Comparison of ENCODE assay signal across 10 mouse cellular contexts in the genomic region with DNA sequence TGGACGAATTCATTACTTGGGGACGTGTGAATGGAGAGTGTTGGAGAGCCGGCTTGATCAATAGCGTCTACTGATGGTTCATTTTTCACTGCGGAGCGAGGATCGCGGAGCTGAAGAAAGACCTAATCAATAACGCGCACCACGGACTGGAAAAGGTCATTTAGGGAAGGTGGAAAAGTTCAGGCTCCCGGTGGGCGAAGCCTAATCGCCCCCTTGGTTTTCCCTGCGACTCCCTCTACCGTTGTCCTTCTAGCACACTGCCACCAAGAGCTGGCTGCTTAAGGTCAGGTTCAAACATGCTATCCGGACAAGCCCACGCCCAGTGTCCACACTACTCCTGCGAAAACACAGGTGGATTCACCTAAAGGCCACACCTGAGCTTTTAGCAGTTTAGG. TPM values are rescaled to one million over a fixed set of nuclear protein-coding genes. Genes with fewer than 3 reads are reported as not detected.
DNase-seq lines count a peak whose midpoint lies in the region; ATAC-seq and TF ChIP-seq lines count a peak whose summit lies in the region.
"Had no signal": no experiment of that assay in that cellular context is flagged by ENCODE, and none has a peak within 500 bp of the region (broad histone marks: within the 10 kb centered on the region; RNA-seq: fewer than 3 reads in every experiment).

No protein-coding gene starts in this region.

- peak overlapping the region; percentile 37; the same call in 1 of the 2 replicates for H3K4me3 ChIP-seq in kidney, adult 2 months (ENCODE audit: insufficient read depth, low read depth, low read length)
- peak overlapping the region; percentile 55 for H3K4me3 ChIP-seq in embryonic facial prominence, embryonic 10.5 days
- peak overlapping the region; percentile 28 for H3K4me3 ChIP-seq in hindbrain, postnatal 0 days (ENCODE audit: low read length)
- H3K4me3 ChIP-seq in midbrain, embryonic 16.5 days (ENCODE audit: low read depth, low read length), result peak overlapping the region; percentile 35

- peaks cover 2% of the 10 kb centered on the region for H3K27me3 ChIP-seq in kidney, adult 2 months (replicated peaks; ENCODE audit: control insufficient read depth, insufficient read depth, low read length)
- H3K27me3 ChIP-seq in embryonic facial prominence, embryonic 10.5 days (replicated peaks; ENCODE audit: low read depth, poor library complexity, severe bottlenecking), result peaks cover 86% of the 10 kb centered on the region
- H3K27me3 ChIP-seq in hindbrain, postnatal 0 days (ENCODE audit: insufficient read depth, low read length), result peaks cover 38% of the 10 kb centered on the region
- H3K27me3 ChIP-seq in midbrain, embryonic 16.5 days (ENCODE audit: control insufficient read depth, insufficient read depth, low read depth, low read length), result peaks cover 37% of the 10 kb centered on the region

- TF ChIP-seq CTCF in kidney, adult 2 months (conservative IDR thresholded peaks at IDR 0.05; ENCODE audit: insufficient read depth, insufficient read length, low read depth, low read length), result no peak
- no peak for TF ChIP-seq CTCF in hindbrain, postnatal 0 days (IDR thresholded peaks at IDR 0.05; ENCODE audit: low read depth)

- 0 out of 2 replicates have a peak, but pooled peaks cover 2% of the 10 kb centered on the region for H3K4me1 ChIP-seq in kidney, adult 2 months (ENCODE audit: control insufficient read depth, insufficient read depth, low read length)
- peaks cover 21% of the 10 kb centered on the region for H3K4me1 ChIP-seq in embryonic facial prominence, embryonic 10.5 days
- no peaks in the 10 kb centered on the region for H3K4me1 ChIP-seq in hindbrain, postnatal 0 days (ENCODE audit: insufficient read depth, low read length)
- peaks cover 9% of the 10 kb centered on the region for H3K4me1 ChIP-seq in midbrain, embryonic 16.5 days (ENCODE audit: control insufficient read depth, insufficient read depth, low read length)

- H3K9ac ChIP-seq in hindbrain, postnatal 0 days (replicated peaks; ENCODE audit: low read length), result peak overlapping the region; percentile 31; the same call in 1 of the 2 replicates
- peak overlapping the region; percentile 40; the same call in 1 of the 2 replicates for H3K9ac ChIP-seq in midbrain, embryonic 16.5 days (ENCODE audit: low read depth, low read length)

- no peak for ATAC-seq in hindbrain, postnatal 0 days
- no peak for ATAC-seq in midbrain, embryonic 16.5 days

- TF ChIP-seq POLR2A in kidney, adult 2 months (IDR thresholded peaks at IDR 0.05; ENCODE audit: low read depth, low read length), result no peak

- no peaks in the 10 kb centered on the region for H3K9me3 ChIP-seq in embryonic facial prominence, embryonic 10.5 days
- no peaks in the 10 kb centered on the region for H3K9me3 ChIP-seq in hindbrain, postnatal 0 days (ENCODE audit: low read length)
- H3K9me3 ChIP-seq in midbrain, embryonic 16.5 days (replicated peaks; ENCODE audit: control insufficient read depth, low read length, poor library complexity, severe bottlenecking), result no peaks in the 10 kb centered on the region

- WGBS in kidney, adult 2 months, result 3% methylated on average over 19 of the region's 19 CpGs
- WGBS in embryonic facial prominence, embryonic 10.5 days, result 0% methylated on average over 19 of the region's 19 CpGs
- under 1% methylated on average over 19 of the region's 19 CpGs for WGBS in hindbrain, postnatal 0 days
- 1% methylated on average over 19 of the region's 19 CpGs for WGBS in midbrain, embryonic 16.5 days

- no peak for DNase-seq in kidney, adult 2 months
- DNase-seq in kidney, adult 8-10 months, result no peak
- no peak for DNase-seq in embryonic facial prominence, embryonic 10.5 days (ENCODE audit: low spot score)
- DNase-seq in hindbrain, postnatal 0 days (ENCODE audit: low spot score), result no peak
- no peak for DNase-seq in left cerebral cortex, adult 9 months (ENCODE audit: low spot score in 2 of 2)
- no peak for DNase-seq in frontal cortex, postnatal 14 days (ENCODE audit: low spot score in 2 of 2)
- no peak for DNase-seq in urinary bladder, postnatal 4 days (ENCODE audit: low spot score in 2 of 2)
- DNase-seq: layer of hippocampus, postnatal 36 days had no signal

- H3K4me2 ChIP-seq in hindbrain, postnatal 0 days (ENCODE audit: low read depth, low read length), result peak overlapping the region; percentile 62
- peak overlapping the region; percentile 59 for H3K4me2 ChIP-seq in midbrain, embryonic 16.5 days (ENCODE audit: low read length)

- H3K36me3 ChIP-seq in kidney, adult 2 months (ENCODE audit: control insufficient read depth, insufficient read depth, low read length), result no peaks in the 10 kb centered on the region
- H3K36me3 ChIP-seq in embryonic facial prominence, embryonic 10.5 days (replicated peaks), result no peaks in the 10 kb centered on the region
- H3K36me3 ChIP-seq in hindbrain, postnatal 0 days (ENCODE audit: insufficient read depth, low read length), result no peaks in the 10 kb centered on the region
- H3K36me3 ChIP-seq in midbrain, embryonic 16.5 days (ENCODE audit: control insufficient read depth, insufficient read depth, low read length), result no peaks in the 10 kb centered on the region

- no peak overlapping the region for H3K27ac ChIP-seq in kidney, adult 2 months (ENCODE audit: insufficient read depth, low read depth, low read length)
- no peak overlapping the region for H3K27ac ChIP-seq in embryonic facial prominence, embryonic 10.5 days (replicated peaks)
- no peak overlapping the region for H3K27ac ChIP-seq in hindbrain, postnatal 0 days
- no peak overlapping the region for H3K27ac ChIP-seq in midbrain, embryonic 16.5 days (ENCODE audit: low read length)

RNA-seq across cellular contexts. Expression of gene En2, which starts 47.0 kb away (rescaled TPM):
- polyA plus RNA-seq in kidney, adult 2 months (2012; rRNA removed), result 0.09 and 0.15 TPM in 2 replicates
- 0.05 TPM in 1 of 2 replicates, not detected in the other for polyA plus RNA-seq in embryonic facial prominence, embryonic 10.5 days (2016; fragmentation: Nextera tagmentation; extraction: Ambion mirVana)
- total RNA-seq in hindbrain, postnatal 0 days (2014; rRNA removed), result 33.8 and 35.1 TPM in 2 replicates
- polyA plus RNA-seq in hindbrain, postnatal 0 days (2015; fragmentation: Nextera tagmentation; extraction: Ambion mirVana), result 0.98 and 1.1 TPM in 2 replicates
- 0.55 and 0.72 TPM in 2 replicates for polyA plus RNA-seq in midbrain, embryonic 16.5 days (2015; fragmentation: Nextera tagmentation; extraction: Ambion mirVana)
- polyA plus RNA-seq: spleen, adult 2 months had no signal

RNA-seq across cellular contexts. Expression of gene Insig1, which starts 47.4 kb away (rescaled TPM):
- 52.0 and 55.3 TPM in 2 replicates for polyA plus RNA-seq in kidney, adult 2 months (2012; rRNA removed)
- 88.0 and 88.2 TPM in 2 replicates for polyA plus RNA-seq in embryonic facial prominence, embryonic 10.5 days (2016; fragmentation: Nextera tagmentation; extraction: Ambion mirVana)
- total RNA-seq in hindbrain, postnatal 0 days (2014; rRNA removed), result 159 and 183 TPM in 2 replicates
- polyA plus RNA-seq in hindbrain, postnatal 0 days (2015; fragmentation: Nextera tagmentation; extraction: Ambion mirVana), result 100.0 and 102 TPM in 2 replicates
- polyA plus RNA-seq in midbrain, embryonic 16.5 days (2015; fragmentation: Nextera tagmentation; extraction: Ambion mirVana), result 83.3 and 94.0 TPM in 2 replicates
